In genomic region chr2:138824873-138825272, GRCm38 (mm10) we compare ENCODE assay signal across 11 mouse cellular contexts.
DNase-seq lines count a peak whose midpoint lies in the region; ATAC-seq and TF ChIP-seq lines count a peak whose summit lies in the region.
"Had no signal": no experiment of that assay in that cellular context is flagged by ENCODE, and none has a peak within 500 bp of the region (broad histone marks: within the 10 kb centered on the region; RNA-seq: fewer than 3 reads in every experiment).

No protein-coding gene starts in this region.

- H3K9me3 ChIP-seq in hindbrain, postnatal 0 days (ENCODE audit: low read length), result no peaks in the 10 kb centered on the region
- H3K9me3 ChIP-seq in hindbrain, embryonic 16.5 days (ENCODE audit: control insufficient read depth, low read length), result no peaks in the 10 kb centered on the region
- H3K9me3 ChIP-seq in lung, embryonic 15.5 days, result no peaks in the 10 kb centered on the region
- H3K9me3 ChIP-seq: hindbrain, embryonic 10.5 days had no signal

- H3K9ac ChIP-seq in hindbrain, postnatal 0 days (replicated peaks; ENCODE audit: low read length), result no peak overlapping the region
- no peak overlapping the region for H3K9ac ChIP-seq in hindbrain, embryonic 16.5 days (ENCODE audit: low read depth, low read length)
- no peak overlapping the region for H3K9ac ChIP-seq in lung, embryonic 15.5 days

- ATAC-seq in hindbrain, postnatal 0 days, result no peak
- ATAC-seq in hindbrain, embryonic 16.5 days, result no peak
- 0 out of 2 replicates have a peak, but pooled peaks have one; percentile 42 for ATAC-seq in lung, embryonic 15.5 days (ENCODE audit: borderline replicate concordance, extremely low read depth, low FRiP score, low TSS enrichment)
- no peak for ATAC-seq in megakaryocyte-erythroid progenitor cell, adult 5-6 weeks (replicated peaks; ENCODE audit: low FRiP score, low TSS enrichment, poor library complexity, severe bottlenecking)

- no peaks in the 10 kb centered on the region for H3K4me1 ChIP-seq in hindbrain, postnatal 0 days (ENCODE audit: insufficient read depth, low read length)
- H3K4me1 ChIP-seq in hindbrain, embryonic 16.5 days (ENCODE audit: control insufficient read depth, insufficient read depth, low read depth, low read length), result no peaks in the 10 kb centered on the region
- no peaks in the 10 kb centered on the region for H3K4me1 ChIP-seq in lung, embryonic 15.5 days

- H3K27ac ChIP-seq in hindbrain, postnatal 0 days, result no peak overlapping the region
- H3K27ac ChIP-seq in hindbrain, embryonic 16.5 days (ENCODE audit: low read depth, low read length), result no peak overlapping the region
- H3K27ac ChIP-seq in lung, embryonic 15.5 days, result no peak overlapping the region
- H3K27ac ChIP-seq: hindbrain, embryonic 10.5 days; macrophage had no signal

- no peak overlapping the region for H3K4me2 ChIP-seq in hindbrain, postnatal 0 days (ENCODE audit: low read depth, low read length)
- H3K4me2 ChIP-seq in hindbrain, embryonic 16.5 days (ENCODE audit: low read length), result no peak overlapping the region
- no peak overlapping the region for H3K4me2 ChIP-seq in lung, embryonic 15.5 days

- no peak overlapping the region for H3K4me3 ChIP-seq in hindbrain, postnatal 0 days (ENCODE audit: low read length)
- no peak overlapping the region for H3K4me3 ChIP-seq in hindbrain, embryonic 16.5 days (ENCODE audit: low read length)
- no peak overlapping the region for H3K4me3 ChIP-seq in lung, embryonic 15.5 days
- H3K4me3 ChIP-seq: hindbrain, embryonic 10.5 days had no signal

- DNase-seq in hindbrain, postnatal 0 days (ENCODE audit: low spot score), result peak; percentile 52
- DNase-seq in brain, adult 2 months (ENCODE audit: low read depth, low spot score), result peak; percentile 52
- peak; percentile 55 for DNase-seq in kidney, adult 9 months
- DNase-seq in adrenal gland, postnatal 10 days, result no peak
- DNase-seq in gastrocnemius, postnatal 25 days, result no peak
- DNase-seq: thymus, adult 18-20 months had no signal

- H3K27me3 ChIP-seq in hindbrain, postnatal 0 days (ENCODE audit: insufficient read depth, low read length), result no peaks in the 10 kb centered on the region
- H3K27me3 ChIP-seq in hindbrain, embryonic 16.5 days (replicated peaks; ENCODE audit: control insufficient read depth, insufficient read depth, low read length), result no peaks in the 10 kb centered on the region
- no peaks in the 10 kb centered on the region for H3K27me3 ChIP-seq in lung, embryonic 15.5 days

- WGBS in hindbrain, postnatal 0 days, result 50% methylated on average over 4 of the region's 4 CpGs
- 53% methylated on average over 4 of the region's 4 CpGs for WGBS in hindbrain, embryonic 16.5 days
- WGBS in lung, embryonic 15.5 days, result 39% methylated on average over 4 of the region's 4 CpGs

- H3K36me3 ChIP-seq in hindbrain, postnatal 0 days (ENCODE audit: insufficient read depth, low read length), result no peaks in the 10 kb centered on the region
- H3K36me3 ChIP-seq in hindbrain, embryonic 16.5 days (ENCODE audit: control insufficient read depth, insufficient read depth, low read length), result no peaks in the 10 kb centered on the region
- H3K36me3 ChIP-seq in lung, embryonic 15.5 days, result no peaks in the 10 kb centered on the region
- H3K36me3 ChIP-seq: hindbrain, embryonic 10.5 days had no signal

- TF ChIP-seq CTCF in hindbrain, postnatal 0 days (IDR thresholded peaks at IDR 0.05; ENCODE audit: low read depth), result no peak

Comparison
In these comparisons a context has a peak if more than half of its experiments do, and no peak if none do; other contexts are left out.
1. DNase-seq: peak in hindbrain, postnatal 0 days (single experiment), brain, adult 2 months (single experiment) and kidney, adult 9 months (single experiment); none in adrenal gland, postnatal 10 days (single experiment) and gastrocnemius, postnatal 25 days (single experiment).